Comparison of ENCODE assay signal across 8 mouse cellular contexts in genomic region chr3:103967861-103968691, GRCm38 (mm10). TPM values are rescaled to one million over a fixed set of nuclear protein-coding genes. Genes with fewer than 3 reads are reported as not detected.
DNase-seq lines count a peak whose midpoint lies in the region; ATAC-seq and TF ChIP-seq lines count a peak whose summit lies in the region.

TSS of gene Phtf1 (plus strand) at chr3:103968110.

- no peak for TF ChIP-seq CTCF in midbrain, postnatal 0 days (IDR thresholded peaks at IDR 0.05)

- peak within 1 kb of the TSS; percentile 96 for H3K27ac ChIP-seq in embryonic facial prominence, embryonic 13.5 days
- H3K27ac ChIP-seq in limb, embryonic 14.5 days (replicated peaks; ENCODE audit: low read depth, low read length) = peak within 1 kb of the TSS; percentile 96
- peak within 1 kb of the TSS; percentile 96 for H3K27ac ChIP-seq in midbrain, postnatal 0 days (ENCODE audit: low read depth, low read length)

- DNase-seq in 3134 (ENCODE audit: extremely low read depth, insufficient read length, low spot score) = peak; percentile 96
- peak; percentile 91 to 94 for DNase-seq in adrenal gland, postnatal 36 days
- DNase-seq in heart, adult 8-10 months (ENCODE audit: low spot score) = peak; percentile 83
- peak; percentile 85 for DNase-seq in kidney, adult 9 months
- DNase-seq in limb, embryonic 14.5 days (ENCODE audit: low spot score) = peak; percentile 75
- DNase-seq in midbrain, postnatal 0 days (ENCODE audit: low spot score) = peak; percentile 84
- peak; percentile 73 to 81 for DNase-seq in spleen, postnatal 14 days (ENCODE audit: low spot score in 2 of 2)

- H3K4me3 ChIP-seq in embryonic facial prominence, embryonic 13.5 days = peak within 1 kb of the TSS; percentile 99
- H3K4me3 ChIP-seq in limb, embryonic 14.5 days (replicated peaks; ENCODE audit: low read length) = peak within 1 kb of the TSS; percentile 90
- peak within 1 kb of the TSS; percentile 76 for H3K4me3 ChIP-seq in midbrain, postnatal 0 days (ENCODE audit: low read depth, low read length)

- peak within 1 kb of the TSS; percentile 91 for H3K9ac ChIP-seq in embryonic facial prominence, embryonic 13.5 days
- peak within 1 kb of the TSS; percentile 90 for H3K9ac ChIP-seq in limb, embryonic 14.5 days (ENCODE audit: low read depth, low read length, severe bottlenecking)
- peak within 1 kb of the TSS; percentile 72 for H3K9ac ChIP-seq in midbrain, postnatal 0 days (replicated peaks; ENCODE audit: low read length, poor library complexity, severe bottlenecking)

- H3K4me2 ChIP-seq in embryonic facial prominence, embryonic 13.5 days = peak within 1 kb of the TSS; percentile 84
- peak within 1 kb of the TSS; percentile 80 for H3K4me2 ChIP-seq in limb, embryonic 14.5 days (replicated peaks; ENCODE audit: low read depth, low read length, severe bottlenecking)
- H3K4me2 ChIP-seq in midbrain, postnatal 0 days (ENCODE audit: low read depth, low read length, poor library complexity, severe bottlenecking) = peak within 1 kb of the TSS; percentile 77

- H3K36me3 ChIP-seq in embryonic facial prominence, embryonic 13.5 days = peaks cover 20% of the 10 kb centered on the region
- peaks cover 25% of the 10 kb centered on the region for H3K36me3 ChIP-seq in limb, embryonic 14.5 days (ENCODE audit: control insufficient read depth, insufficient read depth, low read length)
- H3K36me3 ChIP-seq in midbrain, postnatal 0 days (ENCODE audit: insufficient read depth, low read length) = no peaks in the 10 kb centered on the region; the same call in 1 of the 2 replicates

- H3K27me3 ChIP-seq in embryonic facial prominence, embryonic 13.5 days = no peaks in the 10 kb centered on the region
- H3K27me3 ChIP-seq in limb, embryonic 14.5 days (ENCODE audit: control insufficient read depth, insufficient read depth, low read length) = no peaks in the 10 kb centered on the region
- no peaks in the 10 kb centered on the region for H3K27me3 ChIP-seq in midbrain, postnatal 0 days (ENCODE audit: insufficient read depth, low read length)

- peak; percentile 92 for ATAC-seq in embryonic facial prominence, embryonic 13.5 days (ENCODE audit: insufficient number of reproducible peaks, insufficient read depth, low FRiP score, low TSS enrichment, low read depth)
- ATAC-seq in limb, embryonic 14.5 days (ENCODE audit: low FRiP score, low read depth) = peak; percentile 94
- peak; percentile 94 for ATAC-seq in midbrain, postnatal 0 days (ENCODE audit: low FRiP score)

- no peaks in the 10 kb centered on the region for H3K9me3 ChIP-seq in embryonic facial prominence, embryonic 13.5 days
- no peaks in the 10 kb centered on the region for H3K9me3 ChIP-seq in limb, embryonic 14.5 days (ENCODE audit: control insufficient read depth, low read length)
- H3K9me3 ChIP-seq in midbrain, postnatal 0 days (ENCODE audit: low read length) = no peaks in the 10 kb centered on the region

- peaks cover 14% of the 10 kb centered on the region for H3K4me1 ChIP-seq in embryonic facial prominence, embryonic 13.5 days
- peaks cover 7% of the 10 kb centered on the region; the same call in 1 of the 2 replicates for H3K4me1 ChIP-seq in limb, embryonic 14.5 days (ENCODE audit: control insufficient read depth, insufficient read depth, low read length)
- H3K4me1 ChIP-seq in midbrain, postnatal 0 days (ENCODE audit: insufficient read depth, low read length) = peaks cover 5% of the 10 kb centered on the region; the same call in 1 of the 2 replicates

- TF ChIP-seq POLR2A in limb, embryonic 14.5 days (IDR thresholded peaks at IDR 0.05; ENCODE audit: borderline replicate concordance, extremely low read depth, insufficient read depth, insufficient read length) = peak; percentile 56; the same call in 1 of the 2 replicates

- under 1% methylated on average over 58 of the region's 70 CpGs for WGBS in embryonic facial prominence, embryonic 13.5 days
- WGBS in limb, embryonic 14.5 days = under 1% methylated on average over 49 of the region's 70 CpGs
- 1% methylated on average over 63 of the region's 70 CpGs for WGBS in midbrain, postnatal 0 days

RNA-seq across cellular contexts. Expression of gene Phtf1, which starts in this region (rescaled TPM):
- total RNA-seq in adrenal gland, postnatal 36 days (2021) = 10 to 100 TPM; 18.7 to 20.8 TPM
- 38.4 and 39.5 TPM in 2 replicates for polyA plus RNA-seq in embryonic facial prominence, embryonic 13.5 days (2015; fragmentation: Nextera tagmentation; extraction: Ambion mirVana)
- total RNA-seq in heart, adult 8-10 months (2022) = 1 to 10 TPM; 4.9 to 6.9 (median 6.4) TPM
- polyA plus RNA-seq in limb, embryonic 14.5 days (2012; rRNA removed) = 22.5 and 24.5 TPM in 2 replicates
- 41.1 and 48.1 TPM in 2 replicates for polyA plus RNA-seq in limb, embryonic 14.5 days (2014; fragmentation: Nextera tagmentation; extraction: Ambion mirVana)
- total RNA-seq in midbrain, postnatal 0 days (2014; rRNA removed) = 24.3 and 31.6 TPM in 2 replicates
- 14.9 and 15.9 TPM in 2 replicates for polyA plus RNA-seq in midbrain, postnatal 0 days (2015; fragmentation: Nextera tagmentation; extraction: Ambion mirVana)

Comparison
In these comparisons a context has a peak if more than half of its experiments do, and no peak if none do; other contexts are left out.
1. Peak in every context shown above with its lines: DNase-seq, ATAC-seq, H3K4me3 ChIP-seq and H3K27ac ChIP-seq.